Mouse (Mus musculus): ENCODE measurements around the gene Apba1. TPM values are rescaled to one million over a fixed set of nuclear protein-coding genes. Genes with fewer than 3 reads are reported as not detected.

Apba1 gene
- polyA plus RNA-seq (2017; shearing (Covaris generic)): not detected

GRCm38 (mm10) chr19:23758554-23759321 is at the start of gene Apba1:
Gene Apba1 (plus strand): TSS chr19:23758887.

Other genes starting within 250 kb of the Apba1 start
- not detected for gene 1700028P14Rik, start 106.1 kb upstream of the Apba1 start, polyA plus RNA-seq (2017; shearing (Covaris generic))
- 24.6 TPM for gene Ptar1, start 71.5 kb upstream of the Apba1 start, polyA plus RNA-seq (2017; shearing (Covaris generic))